Mouse (Mus musculus): ENCODE results near the gene Bdnf. TPM values are rescaled to one million over a fixed set of nuclear protein-coding genes. Genes with fewer than 3 reads are reported as not detected.

The Bdnf gene
- polyA plus RNA-seq, 1 experiment = 0.05 TPM

- TF ChIP-seq CTCF (IDR thresholded peaks at IDR 0.05; ENCODE audit: control insufficient read depth, insufficient read depth, insufficient replicate concordance, low read depth, low read length) = no peak
- TF ChIP-seq POLR2A (IDR thresholded peaks at IDR 0.05; ENCODE audit: control insufficient read depth, low read depth, low read length) = no peak
- Histone ChIP-seq H3K36me3 (ENCODE audit: control insufficient read depth, insufficient read depth, low read length) (no peaks in the 10 kb centered on the region), H3K27me3 (ENCODE audit: control insufficient read depth, insufficient read depth, low read length) (no peaks in the 10 kb centered on the region), H3K4me3 (ENCODE audit: control insufficient read depth, low read depth, low read length) (no peak overlapping the region), H3K4me1 (ENCODE audit: control insufficient read depth, insufficient read depth, low read length) (no peaks in the 10 kb centered on the region), H3K27ac (ENCODE audit: control insufficient read depth, insufficient read depth, low read depth, low read length) (no peak overlapping the region)
Observed at GRCm38 (mm10) chr2:109748412-109748811, 73.9 kb downstream of the Bdnf start.

- Histone ChIP-seq H3K4me3 (ENCODE audit: control insufficient read depth, low read depth, low read length) (no peak overlapping the region), H3K4me1 (ENCODE audit: control insufficient read depth, insufficient read depth, low read length) (no peaks in the 10 kb centered on the region), H3K27me3 (ENCODE audit: control insufficient read depth, insufficient read depth, low read length) (no peaks in the 10 kb centered on the region), H3K27ac (ENCODE audit: control insufficient read depth, insufficient read depth, low read depth, low read length) (no peak overlapping the region), H3K36me3 (ENCODE audit: control insufficient read depth, insufficient read depth, low read length) (no peaks in the 10 kb centered on the region)
- no peak for TF ChIP-seq CTCF (IDR thresholded peaks at IDR 0.05; ENCODE audit: control insufficient read depth, insufficient read depth, insufficient replicate concordance, low read depth, low read length)
- TF ChIP-seq POLR2A (IDR thresholded peaks at IDR 0.05; ENCODE audit: control insufficient read depth, low read depth, low read length) = no peak
Observed at GRCm38 (mm10) chr2:109748815-109749214, 74.3 kb downstream of the Bdnf start.

GRCm38 (mm10) chr2:109749964-109750363 is 75.5 kb downstream of the Bdnf start:
- no peaks in the 10 kb centered on the region for H3K4me1 ChIP-seq (ENCODE audit: control insufficient read depth, insufficient read depth, low read length)
- H3K27me3 ChIP-seq (ENCODE audit: control insufficient read depth, insufficient read depth, low read length) = no peaks in the 10 kb centered on the region
- TF ChIP-seq CTCF (IDR thresholded peaks at IDR 0.05; ENCODE audit: control insufficient read depth, insufficient read depth, insufficient replicate concordance, low read depth, low read length) (no peak), POLR2A (IDR thresholded peaks at IDR 0.05; ENCODE audit: control insufficient read depth, low read depth, low read length) (no peak)
- H3K36me3 ChIP-seq (ENCODE audit: control insufficient read depth, insufficient read depth, low read length) = no peaks in the 10 kb centered on the region
- H3K4me3 ChIP-seq (ENCODE audit: control insufficient read depth, low read depth, low read length) = no peak overlapping the region
- no peak overlapping the region for H3K27ac ChIP-seq (ENCODE audit: control insufficient read depth, insufficient read depth, low read depth, low read length)

GRCm38 (mm10) chr2:109750484-109750883 is 76.0 kb downstream of the Bdnf start:
- no peaks in the 10 kb centered on the region for H3K4me1 ChIP-seq (ENCODE audit: control insufficient read depth, insufficient read depth, low read length)
- H3K36me3 ChIP-seq (ENCODE audit: control insufficient read depth, insufficient read depth, low read length) = no peaks in the 10 kb centered on the region
- H3K27me3 ChIP-seq (ENCODE audit: control insufficient read depth, insufficient read depth, low read length) = no peaks in the 10 kb centered on the region
- no peak for TF ChIP-seq CTCF (IDR thresholded peaks at IDR 0.05; ENCODE audit: control insufficient read depth, insufficient read depth, insufficient replicate concordance, low read depth, low read length)
- TF ChIP-seq POLR2A (IDR thresholded peaks at IDR 0.05; ENCODE audit: control insufficient read depth, low read depth, low read length) = no peak
- H3K27ac ChIP-seq (ENCODE audit: control insufficient read depth, insufficient read depth, low read depth, low read length) = no peak overlapping the region
- H3K4me3 ChIP-seq (ENCODE audit: control insufficient read depth, low read depth, low read length) = no peak overlapping the region

- Histone ChIP-seq H3K36me3 (ENCODE audit: control insufficient read depth, insufficient read depth, low read length) (no peaks in the 10 kb centered on the region), H3K4me3 (ENCODE audit: control insufficient read depth, low read depth, low read length) (no peak overlapping the region), H3K4me1 (ENCODE audit: control insufficient read depth, insufficient read depth, low read length) (no peaks in the 10 kb centered on the region), H3K27ac (ENCODE audit: control insufficient read depth, insufficient read depth, low read depth, low read length) (no peak overlapping the region), H3K27me3 (ENCODE audit: control insufficient read depth, insufficient read depth, low read length) (no peaks in the 10 kb centered on the region)
- no peak for TF ChIP-seq POLR2A (IDR thresholded peaks at IDR 0.05; ENCODE audit: control insufficient read depth, low read depth, low read length)
- no peak for TF ChIP-seq CTCF (IDR thresholded peaks at IDR 0.05; ENCODE audit: control insufficient read depth, insufficient read depth, insufficient replicate concordance, low read depth, low read length)
Observed at GRCm38 (mm10) chr2:109756305-109756704, 81.8 kb downstream of the Bdnf start.

GRCm38 (mm10) chr2:109766772-109767171 is 92.3 kb downstream of the Bdnf start:
- TF ChIP-seq POLR2A (IDR thresholded peaks at IDR 0.05; ENCODE audit: control insufficient read depth, low read depth, low read length) = no peak
- TF ChIP-seq CTCF (IDR thresholded peaks at IDR 0.05; ENCODE audit: control insufficient read depth, insufficient read depth, insufficient replicate concordance, low read depth, low read length) = no peak
- H3K27me3 ChIP-seq (ENCODE audit: control insufficient read depth, insufficient read depth, low read length) = no peaks in the 10 kb centered on the region
- no peaks in the 10 kb centered on the region for H3K4me1 ChIP-seq (ENCODE audit: control insufficient read depth, insufficient read depth, low read length)
- no peak overlapping the region for H3K27ac ChIP-seq (ENCODE audit: control insufficient read depth, insufficient read depth, low read depth, low read length)
- H3K4me3 ChIP-seq (ENCODE audit: control insufficient read depth, low read depth, low read length) = no peak overlapping the region
- H3K36me3 ChIP-seq (ENCODE audit: control insufficient read depth, insufficient read depth, low read length) = no peaks in the 10 kb centered on the region

GRCm38 (mm10) chr2:109768814-109769213 is 94.3 kb downstream of the Bdnf start:
- no peaks in the 10 kb centered on the region for H3K36me3 ChIP-seq (ENCODE audit: control insufficient read depth, insufficient read depth, low read length)
- H3K4me3 ChIP-seq (ENCODE audit: control insufficient read depth, low read depth, low read length) = no peak overlapping the region
- no peak overlapping the region for H3K27ac ChIP-seq (ENCODE audit: control insufficient read depth, insufficient read depth, low read depth, low read length)
- H3K27me3 ChIP-seq (ENCODE audit: control insufficient read depth, insufficient read depth, low read length) = no peaks in the 10 kb centered on the region
- no peak for TF ChIP-seq POLR2A (IDR thresholded peaks at IDR 0.05; ENCODE audit: control insufficient read depth, low read depth, low read length)
- TF ChIP-seq CTCF (IDR thresholded peaks at IDR 0.05; ENCODE audit: control insufficient read depth, insufficient read depth, insufficient replicate concordance, low read depth, low read length) = no peak
- no peaks in the 10 kb centered on the region for H3K4me1 ChIP-seq (ENCODE audit: control insufficient read depth, insufficient read depth, low read length)

- H3K36me3 ChIP-seq (ENCODE audit: control insufficient read depth, insufficient read depth, low read length) = no peaks in the 10 kb centered on the region
- no peaks in the 10 kb centered on the region for H3K4me1 ChIP-seq (ENCODE audit: control insufficient read depth, insufficient read depth, low read length)
- no peak overlapping the region for H3K27ac ChIP-seq (ENCODE audit: control insufficient read depth, insufficient read depth, low read depth, low read length)
- no peak overlapping the region for H3K4me3 ChIP-seq (ENCODE audit: control insufficient read depth, low read depth, low read length)
- TF ChIP-seq POLR2A (IDR thresholded peaks at IDR 0.05; ENCODE audit: control insufficient read depth, low read depth, low read length) (no peak), CTCF (IDR thresholded peaks at IDR 0.05; ENCODE audit: control insufficient read depth, insufficient read depth, insufficient replicate concordance, low read depth, low read length) (no peak)
- no peaks in the 10 kb centered on the region for H3K27me3 ChIP-seq (ENCODE audit: control insufficient read depth, insufficient read depth, low read length)
Observed at GRCm38 (mm10) chr2:109776374-109776773, 101.9 kb downstream of the Bdnf start.

Other genes with a start within 250 kb of the Bdnf start
- 7.7 and 7.9 TPM in 2 replicates for gene Lin7c, start 216.2 kb downstream of the Bdnf start, polyA plus RNA-seq (2012; rRNA removed)
- 3.6 and 4.3 TPM in 2 replicates for gene Lgr4, start 242.9 kb downstream of the Bdnf start, polyA plus RNA-seq (2012; rRNA removed)